Mouse (Mus musculus) cortical plate, adult 2 months (tissue): ENCODE results near the gene Lmna.

Source experiments
- CTCF ChIP-seq: fragments of 200-500 bp; IDR thresholded peaks from 2 replicates; pipeline ENCODE4 v1.5.1; 2011; ENCODE audit warnings: mild to moderate bottlenecking, control low read depth, low read length; ENCODE audit not compliant: insufficient read depth; ENCODE audit errors: extremely low read depth
- POLR2A ChIP-seq: fragments of 200-500 bp; IDR thresholded peaks from 2 replicates; pipeline ENCODE4 v1.6.1; 2011; ENCODE audit warnings: mild to moderate bottlenecking, low read length, control low read depth; ENCODE audit not compliant: insufficient read depth; ENCODE audit errors: extremely low read depth

DNA sequence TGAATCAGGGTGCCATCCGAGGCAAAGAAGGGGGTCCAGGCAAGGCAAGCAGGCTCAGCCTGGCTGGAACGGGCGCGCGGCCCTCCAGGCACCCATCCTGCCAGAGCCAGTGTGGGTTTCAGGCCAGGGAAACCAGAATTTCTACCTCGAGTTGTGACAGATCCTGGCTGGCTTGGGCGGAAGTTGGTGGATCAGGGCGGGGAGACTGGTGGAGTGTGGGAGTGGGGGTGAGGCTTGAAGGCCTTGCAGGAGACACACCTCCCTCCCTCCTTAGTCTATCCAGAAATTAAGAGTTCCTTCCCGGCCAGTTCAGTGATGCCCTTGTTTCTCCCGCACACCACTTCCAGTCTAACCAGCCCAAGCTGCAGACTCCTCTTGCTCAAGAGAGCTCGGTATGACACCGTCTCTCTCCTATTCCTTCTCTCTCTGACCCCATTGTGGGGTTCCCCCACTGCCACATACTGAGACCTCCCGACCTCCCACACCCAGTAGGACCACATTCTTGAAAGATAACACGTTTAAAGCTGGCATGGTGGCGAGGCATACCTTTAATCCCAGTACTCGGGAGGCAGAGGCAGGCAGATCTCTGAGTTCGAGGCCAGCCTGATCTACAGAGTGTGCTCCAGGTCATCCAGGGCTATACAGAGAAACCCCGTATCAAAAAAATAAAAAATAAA, 54.0 kb downstream of the Lmna start:
- TF ChIP-seq CTCF (no peak), POLR2A (no peak)
